Mouse (Mus musculus) midbrain, embryonic 13.5 days (tissue): ENCODE measurements around the gene Zkscan3. TPM values are rescaled to one million over a fixed set of nuclear protein-coding genes. Genes with fewer than 3 reads are reported as not detected.
A peak's percentile ranks its signal among the peaks of the same experiment; 100 is the strongest.
"Not testable (repeated sequence)": the region's sequence is repeated elsewhere in the genome, so short reads cannot be mapped to it uniquely, and the experiment has no call there.

Experiments
- ATAC-seq: fragments of 200-750 bp; cut with Nextera tagmentation; 2 replicates; pipeline ENCODE4 v1.8.0; 2017; ENCODE audit warnings: mild to moderate bottlenecking, moderate TSS enrichment, moderate library complexity
- H3K27ac ChIP-seq: fragments of 300-500 bp; sonication (generic); 2 replicates; pipeline ENCODE4 v1.5.1; 2015; ENCODE audit warnings: inconsistent platforms, mild to moderate bottlenecking, moderate library complexity
- H3K27me3 ChIP-seq: fragments of 300-500 bp; sonication (generic); 2 replicates; pipeline ENCODE4 v1.6.1; 2015; ENCODE audit warnings: mild to moderate bottlenecking, inconsistent platforms
- H3K36me3 ChIP-seq: fragments of 300-500 bp; sonication (generic); 2 replicates; pipeline ENCODE4 v1.6.1; 2015; ENCODE audit warnings: mild to moderate bottlenecking, inconsistent platforms
- H3K4me1 ChIP-seq: fragments of 300-500 bp; sonication (generic); replicated peaks from 2 replicates; pipeline ENCODE4 v1.6.1; 2015; ENCODE audit warnings: inconsistent platforms
- H3K4me2 ChIP-seq: fragments of 300-500 bp; sonication (generic); replicated peaks from 2 replicates; pipeline ENCODE4 v1.6.1; 2015; ENCODE audit warnings: moderate library complexity, mild to moderate bottlenecking, inconsistent platforms
- H3K4me3 ChIP-seq: fragments of 300-500 bp; sonication (generic); replicated peaks from 2 replicates; pipeline ENCODE4 v1.5.1; 2015; ENCODE audit warnings: mild to moderate bottlenecking, inconsistent platforms
- H3K9ac ChIP-seq: fragments of 300-500 bp; sonication (generic); replicated peaks from 2 replicates; pipeline ENCODE4 v1.6.1; 2015; ENCODE audit warnings: mild to moderate bottlenecking, inconsistent platforms
- H3K9me3 ChIP-seq: fragments of 300-500 bp; sonication (generic); 2 replicates; pipeline ENCODE4 v1.6.1; 2016; ENCODE audit warnings: mild to moderate bottlenecking, inconsistent platforms
- WGBS: fragments of 180-500 bp; shearing (Covaris S2); methylation state at CpG from one replicate; pipeline ENCODE4 v1.1.7; 2015; 5-methylcytosine and 5-hydroxymethylcytosine counted together
- polyA plus RNA-seq: library from polyadenylated mRNA; unstranded; fragments of >200 nt; fragmentation: Nextera tagmentation; extraction: Ambion mirVana; gene quantifications from 2 replicates; pipeline ENCODE4 v1.2.1, GENCODE M21; 2015

The Zkscan3 gene
- polyA plus RNA-seq, 1 experiment from 2014 or later: 95.7 TPM

- no peak overlapping the region for H3K9ac ChIP-seq
- no peaks in the 10 kb centered on the region for H3K4me1 ChIP-seq
- H3K4me3 ChIP-seq: no peak overlapping the region
- no peak overlapping the region for H3K4me2 ChIP-seq
- H3K27me3 ChIP-seq: no peaks in the 10 kb centered on the region
- no peaks in the 10 kb centered on the region for H3K9me3 ChIP-seq
- no peaks in the 10 kb centered on the region for H3K36me3 ChIP-seq
- 82% methylated on average over 4 of the region's 4 CpGs for WGBS
- ATAC-seq: no peak
- no peak overlapping the region for H3K27ac ChIP-seq
Measured at GRCm38 (mm10) chr13:21415266-21415665, 12.7 kb upstream of the Zkscan3 start.

- 66% methylated on average over 14 of the region's 15 CpGs for WGBS
- no peak overlapping the region for H3K27ac ChIP-seq
- no peaks in the 10 kb centered on the region for H3K4me1 ChIP-seq
- H3K9ac ChIP-seq: no peak overlapping the region
- ATAC-seq: no peak
- no peak overlapping the region for H3K4me2 ChIP-seq
- no peaks in the 10 kb centered on the region for H3K9me3 ChIP-seq
- no peak overlapping the region for H3K4me3 ChIP-seq
- H3K27me3 ChIP-seq: no peaks in the 10 kb centered on the region
- no peaks in the 10 kb centered on the region for H3K36me3 ChIP-seq
Measured at GRCm38 (mm10) chr13:21414231-21415212, 12.0 kb upstream of the Zkscan3 start.

- no peaks in the 10 kb centered on the region for H3K9me3 ChIP-seq
- H3K4me3 ChIP-seq: peak overlapping the region; percentile 55
- peaks cover 13% of the 10 kb centered on the region for H3K4me1 ChIP-seq
- H3K27me3 ChIP-seq: no peaks in the 10 kb centered on the region; the same call in 1 of the 2 replicates
- peak overlapping the region; percentile 69 for H3K4me2 ChIP-seq
- H3K27ac ChIP-seq: peak overlapping the region; percentile 82; the same call in 1 of the 2 replicates
- ATAC-seq: peak; percentile 31
- WGBS: 56% methylated on average over 11 of the region's 11 CpGs
- H3K36me3 ChIP-seq: no peaks in the 10 kb centered on the region
- peak overlapping the region; percentile 71 for H3K9ac ChIP-seq
Measured at GRCm38 (mm10) chr13:21408805-21409459, 6.4 kb upstream of the Zkscan3 start.

- peak; percentile 96 for ATAC-seq
- H3K4me3 ChIP-seq: peak overlapping the region; percentile 55
- H3K27me3 ChIP-seq: no peaks in the 10 kb centered on the region; the same call in 1 of the 2 replicates
- H3K4me2 ChIP-seq: peak overlapping the region; percentile 69
- H3K27ac ChIP-seq: peak overlapping the region; percentile 82
- no peaks in the 10 kb centered on the region for H3K36me3 ChIP-seq
- H3K9me3 ChIP-seq: no peaks in the 10 kb centered on the region
- H3K4me1 ChIP-seq: peaks cover 13% of the 10 kb centered on the region
- peak overlapping the region; percentile 71 for H3K9ac ChIP-seq
- WGBS: 4% methylated on average over 27 of the region's 27 CpGs
Measured at GRCm38 (mm10) chr13:21407969-21408804, 5.6 kb upstream of the Zkscan3 start.

- Histone ChIP-seq H3K4me3 (peak overlapping the region; percentile 55; the same call in 1 of the 2 replicates), H3K27ac (no peak overlapping the region), H3K4me1 (peaks cover 13% of the 10 kb centered on the region), H3K27me3 (no peaks in the 10 kb centered on the region; the same call in 1 of the 2 replicates), H3K36me3 (no peaks in the 10 kb centered on the region), H3K9ac (0 out of 2 replicates have a peak overlapping the region, but pooled peaks have one; percentile 71), H3K9me3 (no peaks in the 10 kb centered on the region), H3K4me2 (peak overlapping the region; percentile 69; the same call in 1 of the 2 replicates)
- WGBS: 81% methylated on average over 11 of the region's 11 CpGs
- no peak for ATAC-seq
Measured at GRCm38 (mm10) chr13:21407341-21407740, 4.8 kb upstream of the Zkscan3 start.

- Histone ChIP-seq H3K4me3 (peak overlapping the region; percentile 85), H3K27me3 (no peaks in the 10 kb centered on the region; the same call in 1 of the 2 replicates), H3K4me1 (peaks cover 32% of the 10 kb centered on the region), H3K4me2 (peak overlapping the region; percentile 83), H3K9ac (peak overlapping the region; percentile 84; the same call in 1 of the 2 replicates), H3K36me3 (peaks cover 18% of the 10 kb centered on the region), H3K27ac (peak overlapping the region; percentile 70; the same call in 1 of the 2 replicates), H3K9me3 (no peaks in the 10 kb centered on the region)
- ATAC-seq: peak; percentile 75
- 0% methylated on average over 2 of the region's 2 CpGs for WGBS
Measured at GRCm38 (mm10) chr13:21402848-21403247, 293 bp upstream of the Zkscan3 start.

GRCm38 (mm10) chr13:21401636-21402286 lies 794 bp downstream of the Zkscan3 start:
- peak overlapping the region; percentile 83 for H3K4me2 ChIP-seq
- WGBS: 12% methylated on average over 12 of the region's 12 CpGs
- peaks cover 18% of the 10 kb centered on the region for H3K36me3 ChIP-seq
- peak; percentile 44 for ATAC-seq
- H3K9ac ChIP-seq: peak overlapping the region; percentile 84
- peaks cover 27% of the 10 kb centered on the region for H3K4me1 ChIP-seq
- peak overlapping the region; percentile 70; the same call in 1 of the 2 replicates for H3K27ac ChIP-seq
- no peaks in the 10 kb centered on the region; the same call in 1 of the 2 replicates for H3K27me3 ChIP-seq
- H3K4me3 ChIP-seq: peak overlapping the region; percentile 85
- no peaks in the 10 kb centered on the region for H3K9me3 ChIP-seq

GRCm38 (mm10) chr13:21401166-21401565 lies 1.4 kb downstream of the Zkscan3 start:
- Histone ChIP-seq H3K4me3 (peak overlapping the region; percentile 85), H3K27ac (no peak overlapping the region), H3K9ac (peak overlapping the region; percentile 84; the same call in 1 of the 2 replicates), H3K4me1 (peaks cover 27% of the 10 kb centered on the region), H3K4me2 (peak overlapping the region; percentile 83), H3K36me3 (peaks cover 23% of the 10 kb centered on the region), H3K27me3 (no peaks in the 10 kb centered on the region; the same call in 1 of the 2 replicates), H3K9me3 (no peaks in the 10 kb centered on the region)
- 84% methylated on average over 3 of the region's 3 CpGs for WGBS
- no peak for ATAC-seq

GRCm38 (mm10) chr13:21397486-21397885 lies 5.1 kb downstream of the Zkscan3 start:
- H3K4me3 ChIP-seq: no peak overlapping the region
- ATAC-seq: no peak
- H3K27me3 ChIP-seq: no peaks in the 10 kb centered on the region
- peaks cover 56% of the 10 kb centered on the region for H3K36me3 ChIP-seq
- H3K9me3 ChIP-seq: no peaks in the 10 kb centered on the region
- 94% methylated on average over 2 of the region's 2 CpGs for WGBS
- H3K27ac ChIP-seq: no peak overlapping the region
- H3K4me1 ChIP-seq: peaks cover 27% of the 10 kb centered on the region
- no peak overlapping the region for H3K9ac ChIP-seq
- H3K4me2 ChIP-seq: no peak overlapping the region

GRCm38 (mm10) chr13:21396048-21396447 lies 6.5 kb downstream of the Zkscan3 start:
- H3K4me1 ChIP-seq: peaks cover 18% of the 10 kb centered on the region
- H3K36me3 ChIP-seq: peaks cover 70% of the 10 kb centered on the region
- H3K27me3 ChIP-seq, H3K4me2 ChIP-seq, H3K4me3 ChIP-seq, H3K27ac ChIP-seq, H3K9me3 ChIP-seq, H3K9ac ChIP-seq: not testable (repeated sequence)
- 95% methylated on average over 18 of the region's 18 CpGs for WGBS
- peak; percentile 55 for ATAC-seq

- Histone ChIP-seq H3K27me3 (no peaks in the 10 kb centered on the region), H3K4me1 (peaks cover 14% of the 10 kb centered on the region), H3K9ac (no peak overlapping the region), H3K27ac (no peak overlapping the region), H3K4me2 (no peak overlapping the region), H3K9me3 (no peaks in the 10 kb centered on the region), H3K36me3 (peaks cover 74% of the 10 kb centered on the region), H3K4me3 (no peak overlapping the region)
- ATAC-seq: no peak
- WGBS: 90% methylated on average over 6 of the region's 6 CpGs
Measured at GRCm38 (mm10) chr13:21395623-21396022, 6.9 kb downstream of the Zkscan3 start.
